Mouse (Mus musculus) intestine, embryonic 14.5 days (tissue): ENCODE measurements at regions not wholly inside any gene's neighbourhood (a gene's known extent, or its start where the extent isn't known, plus 50 kb on each side); places are given as distances from the start of the nearest gene placed in this dataset.
A peak's percentile ranks its signal among the peaks of the same experiment; 100 is the strongest.
"Not testable (repeated sequence)": the region's sequence is repeated elsewhere in the genome, so short reads cannot be mapped to it uniquely, and the experiment has no call there.

ENCODE experiments used
- ATAC-seq: fragments of 200-750 bp; cut with Nextera tagmentation; replicated peaks from 2 replicates; pipeline ENCODE4 v1.8.0; 2017; ENCODE audit warnings: low read depth, moderate number of reproducible peaks, moderate TSS enrichment, moderate library complexity; ENCODE audit not compliant: low FRiP score, low TSS enrichment
- DNase-seq: peaks from one replicate; pipeline ENCODE4 v3.0.0-alpha.2; 2018; ENCODE audit warnings: low spot score
- H3K27ac ChIP-seq: fragments of 300-500 bp; sonication (generic); 2 replicates; pipeline ENCODE4 v1.5.1; 2014; ENCODE audit warnings: low read depth, mild to moderate bottlenecking, control low read depth
- H3K27me3 ChIP-seq: fragments of 300-500 bp; sonication (generic); replicated peaks from 2 replicates; pipeline ENCODE4 v1.6.1; 2014; ENCODE audit warnings: low read length, control low read depth; ENCODE audit not compliant: control insufficient read depth, insufficient read depth
- H3K36me3 ChIP-seq: fragments of 300-500 bp; sonication (generic); 2 replicates; pipeline ENCODE4 v1.6.1; 2014; ENCODE audit warnings: low read length, control low read depth; ENCODE audit not compliant: control insufficient read depth, insufficient read depth
- H3K4me1 ChIP-seq: fragments of 300-500 bp; sonication (generic); replicated peaks from 2 replicates; pipeline ENCODE4 v1.6.1; 2014; ENCODE audit warnings: low read length, control low read depth, mixed read lengths; ENCODE audit not compliant: control insufficient read depth, insufficient read depth
- H3K4me2 ChIP-seq: fragments of 300-500 bp; sonication (generic); 2 replicates; pipeline ENCODE4 v1.6.1; 2014; ENCODE audit warnings: low read length
- H3K4me3 ChIP-seq: fragments of 300-500 bp; sonication (generic); 2 replicates; pipeline ENCODE4 v1.5.1; 2014; ENCODE audit warnings: low read depth, low read length, control low read depth, mixed read lengths
- H3K9ac ChIP-seq: fragments of 300-500 bp; sonication (generic); 2 replicates; pipeline ENCODE4 v1.6.1; 2014; ENCODE audit warnings: mild to moderate bottlenecking, low read length
- H3K9me3 ChIP-seq: fragments of 300-500 bp; sonication (generic); 2 replicates; pipeline ENCODE4 v1.6.1; 2016; ENCODE audit warnings: low read length, control low read depth; ENCODE audit not compliant: control insufficient read depth
- WGBS: fragments of 180-500 bp; shearing (Covaris S2); extraction: QIAGEN DNeasy Blood & Tissue Kit; methylation state at CpG from one replicate; pipeline ENCODE4 v1.1.7; 2014; 5-methylcytosine and 5-hydroxymethylcytosine counted together

- H3K27me3 ChIP-seq, result no peaks in the 10 kb centered on the region
- H3K9ac ChIP-seq, result no peak overlapping the region
- no peak overlapping the region for H3K4me3 ChIP-seq
- no peak for DNase-seq
- no peak for ATAC-seq
- H3K27ac ChIP-seq, result no peak overlapping the region
- no peaks in the 10 kb centered on the region for H3K9me3 ChIP-seq
- H3K4me2 ChIP-seq, result no peak overlapping the region
- WGBS, result 98% methylated on average over 1 of the region's 1 CpGs
- H3K36me3 ChIP-seq, result no peaks in the 10 kb centered on the region
- no peaks in the 10 kb centered on the region for H3K4me1 ChIP-seq
Observed at GRCm38 (mm10) chr2:98263641-98264040, 398.4 kb upstream of the Gm10801 start.

- no peak overlapping the region for H3K4me2 ChIP-seq
- no peaks in the 10 kb centered on the region for H3K4me1 ChIP-seq
- no peak overlapping the region for H3K27ac ChIP-seq
- H3K4me3 ChIP-seq, result no peak overlapping the region
- H3K9ac ChIP-seq, result no peak overlapping the region
- ATAC-seq (no peak), DNase-seq (no peak)
- no peaks in the 10 kb centered on the region for H3K9me3 ChIP-seq
- WGBS, result 17% methylated on average over 1 of the region's 1 CpGs
- no peaks in the 10 kb centered on the region for H3K27me3 ChIP-seq
- no peaks in the 10 kb centered on the region for H3K36me3 ChIP-seq
Observed at GRCm38 (mm10) chr2:98269562-98269961, 392.5 kb upstream of the Gm10801 start.

- no peaks in the 10 kb centered on the region for H3K9me3 ChIP-seq
- H3K27ac ChIP-seq, result no peak overlapping the region
- no peaks in the 10 kb centered on the region for H3K36me3 ChIP-seq
- no peak overlapping the region for H3K4me3 ChIP-seq
- no peaks in the 10 kb centered on the region for H3K27me3 ChIP-seq
- no peaks in the 10 kb centered on the region for H3K4me1 ChIP-seq
- no peak overlapping the region for H3K9ac ChIP-seq
- ATAC-seq (no peak), DNase-seq (no peak)
- 83% methylated on average over 3 of the region's 3 CpGs for whole genome bisulfite sequencing
- H3K4me2 ChIP-seq, result no peak overlapping the region
Observed at GRCm38 (mm10) chr2:98286796-98287352, 375.2 kb upstream of the Gm10801 start.

- peak; percentile 64 for DNase-seq
- H3K4me3 ChIP-seq, H3K36me3 ChIP-seq, H3K4me2 ChIP-seq, H3K4me1 ChIP-seq, ATAC-seq, H3K27ac ChIP-seq, H3K9ac ChIP-seq, H3K9me3 ChIP-seq, H3K27me3 ChIP-seq: not testable (repeated sequence)
- WGBS, result 82% methylated on average over 13 of the region's 13 CpGs
Observed at GRCm38 (mm10) chr2:98330025-98330424, 332.0 kb upstream of the Gm10801 start.

- Histone ChIP-seq H3K27ac (no peak overlapping the region), H3K9me3 (no peaks in the 10 kb centered on the region), H3K9ac (no peak overlapping the region), H3K36me3 (no peaks in the 10 kb centered on the region), H3K4me3 (no peak overlapping the region), H3K4me2 (no peak overlapping the region), H3K27me3 (no peaks in the 10 kb centered on the region), H3K4me1 (no peaks in the 10 kb centered on the region)
- DNase-seq (no peak), ATAC-seq (no peak)
- 77% methylated on average over 2 of the region's 2 CpGs for WGBS
Observed at GRCm38 (mm10) chr2:98354200-98354599, 307.8 kb upstream of the Gm10801 start.

GRCm38 (mm10) chr2:98379211-98379610 lies 282.8 kb upstream of the Gm10801 start:
- Histone ChIP-seq H3K9ac (no peak overlapping the region), H3K4me2 (no peak overlapping the region), H3K4me1 (no peaks in the 10 kb centered on the region), H3K27me3 (no peaks in the 10 kb centered on the region), H3K4me3 (no peak overlapping the region), H3K27ac (no peak overlapping the region), H3K36me3 (no peaks in the 10 kb centered on the region), H3K9me3 (no peaks in the 10 kb centered on the region)
- DNase-seq, result no peak
- WGBS, result 53% methylated on average over 1 of the region's 1 CpGs
- ATAC-seq, result no peak
